Mouse (Mus musculus) forebrain, embryonic 12.5 days (tissue): Measurements from ENCODE around the gene Slc25a11. TPM values are rescaled to one million over a fixed set of nuclear protein-coding genes. Genes with fewer than 3 reads are reported as not detected.

Source experiments
- ATAC-seq: fragments of 200-750 bp; cut with Nextera tagmentation; 2 replicates; pipeline ENCODE4 v1.8.0; 2017; ENCODE audit warnings: moderate TSS enrichment; ENCODE audit not compliant: low FRiP score
- H3K27ac ChIP-seq: fragments of 300-500 bp; sonication (generic); 2 replicates; pipeline ENCODE4 v1.5.1; 2016; ENCODE audit warnings: mild to moderate bottlenecking
- H3K27me3 ChIP-seq: fragments of 300-500 bp; sonication (generic); 2 replicates; pipeline ENCODE4 v1.6.1; 2016; ENCODE audit warnings: mild to moderate bottlenecking
- H3K36me3 ChIP-seq: fragments of 300-500 bp; sonication (generic); replicated peaks from 2 replicates; pipeline ENCODE4 v1.6.1; 2016; ENCODE audit warnings: mild to moderate bottlenecking
- H3K4me1 ChIP-seq: fragments of 300-500 bp; sonication (generic); 2 replicates; pipeline ENCODE4 v1.6.1; 2016
- H3K4me2 ChIP-seq: fragments of 300-500 bp; sonication (generic); 2 replicates; pipeline ENCODE4 v1.6.1; 2016; ENCODE audit warnings: mild to moderate bottlenecking, moderate library complexity
- H3K4me3 ChIP-seq: fragments of 300-500 bp; sonication (generic); replicated peaks from 2 replicates; pipeline ENCODE4 v1.5.1; 2016; ENCODE audit warnings: mild to moderate bottlenecking
- H3K9ac ChIP-seq: fragments of 300-500 bp; sonication (generic); 2 replicates; pipeline ENCODE4 v1.6.1; 2016; ENCODE audit warnings: mild to moderate bottlenecking
- H3K9me3 ChIP-seq: fragments of 300-500 bp; sonication (generic); 2 replicates; pipeline ENCODE4 v1.6.1; 2016
- WGBS: fragments of 180-500 bp; shearing (Covaris S2); methylation state at CpG from one replicate; pipeline ENCODE4 v1.1.7; 2016; 5-methylcytosine and 5-hydroxymethylcytosine counted together
- polyA plus RNA-seq: library from polyadenylated mRNA; unstranded; fragments of >200 nt; fragmentation: Nextera tagmentation; extraction: Ambion mirVana; gene quantifications from 2 replicates; pipeline ENCODE4 v1.2.1, GENCODE M21; 2016

Slc25a11 gene
- polyA plus RNA-seq, 1 experiment from 2014 or later = 141 TPM

- peaks cover 47% of the 10 kb centered on the region for H3K36me3 ChIP-seq
- no peak for ATAC-seq
These were observed 17.5 kb upstream of the Slc25a11 start for GRCm38 (mm10) chr11:70664741-70665140.

GRCm38 (mm10) chr11:70663957-70664356 lies 16.7 kb upstream of the Slc25a11 start:
- Histone ChIP-seq H3K4me2 (no peak overlapping the region), H3K9ac (no peak overlapping the region), H3K27me3 (no peaks in the 10 kb centered on the region), H3K36me3 (peaks cover 47% of the 10 kb centered on the region), H3K9me3 (no peaks in the 10 kb centered on the region), H3K4me1 (peaks cover 13% of the 10 kb centered on the region), H3K27ac (no peak overlapping the region), H3K4me3 (no peak overlapping the region)
- ATAC-seq = no peak
- 95% methylated on average over 6 of the region's 6 CpGs for WGBS

More at GRCm38 (mm10) chr11:70664741-70665140, 17.5 kb upstream of the Slc25a11 start:
- Histone ChIP-seq H3K4me2 (no peak overlapping the region), H3K9ac (no peak overlapping the region), H3K4me3 (no peak overlapping the region), H3K27me3 (no peaks in the 10 kb centered on the region), H3K9me3 (no peaks in the 10 kb centered on the region), H3K27ac (no peak overlapping the region), H3K4me1 (peaks cover 13% of the 10 kb centered on the region)
- WGBS = 92% methylated on average over 9 of the region's 9 CpGs

GRCm38 (mm10) chr11:70663101-70663500 lies 15.8 kb upstream of the Slc25a11 start:
- Histone ChIP-seq H3K36me3 (peaks cover 47% of the 10 kb centered on the region), H3K4me1 (peaks cover 10% of the 10 kb centered on the region), H3K9me3 (no peaks in the 10 kb centered on the region), H3K4me2 (no peak overlapping the region), H3K9ac (no peak overlapping the region), H3K4me3 (no peak overlapping the region), H3K27me3 (no peaks in the 10 kb centered on the region), H3K27ac (no peak overlapping the region)
- WGBS = 88% methylated on average over 8 of the region's 8 CpGs
- no peak for ATAC-seq

- Histone ChIP-seq H3K9ac (no peak overlapping the region), H3K4me3 (no peak overlapping the region), H3K36me3 (peaks cover 40% of the 10 kb centered on the region), H3K4me2 (no peak overlapping the region), H3K27ac (no peak overlapping the region), H3K4me1 (peaks cover 15% of the 10 kb centered on the region), H3K9me3 (no peaks in the 10 kb centered on the region), H3K27me3 (peaks cover 3% of the 10 kb centered on the region; the same call in 1 of the 2 replicates)
- no peak for ATAC-seq
- WGBS = 87% methylated on average over 8 of the region's 8 CpGs
These were observed 13.3 kb upstream of the Slc25a11 start for GRCm38 (mm10) chr11:70660571-70660970.

- Histone ChIP-seq H3K9ac (no peak overlapping the region), H3K9me3 (no peaks in the 10 kb centered on the region), H3K4me3 (no peak overlapping the region), H3K4me2 (no peak overlapping the region), H3K36me3 (peaks cover 25% of the 10 kb centered on the region), H3K4me1 (peaks cover 19% of the 10 kb centered on the region), H3K27me3 (peaks cover 3% of the 10 kb centered on the region; the same call in 1 of the 2 replicates), H3K27ac (no peak overlapping the region)
- 75% methylated on average over 8 of the region's 8 CpGs for WGBS
- no peak for ATAC-seq
These were observed 11.7 kb upstream of the Slc25a11 start for GRCm38 (mm10) chr11:70658942-70659341.

- Histone ChIP-seq H3K36me3 (peaks cover 21% of the 10 kb centered on the region), H3K27ac (no peak overlapping the region), H3K4me2 (no peak overlapping the region), H3K4me1 (peaks cover 19% of the 10 kb centered on the region), H3K27me3 (peaks cover 3% of the 10 kb centered on the region; the same call in 1 of the 2 replicates), H3K9me3 (no peaks in the 10 kb centered on the region), H3K9ac (no peak overlapping the region), H3K4me3 (no peak overlapping the region)
- ATAC-seq = no peak
- WGBS = 84% methylated on average over 5 of the region's 5 CpGs
These were observed 11.2 kb upstream of the Slc25a11 start for GRCm38 (mm10) chr11:70658521-70658920.

- no peak overlapping the region for H3K4me3 ChIP-seq
These were observed 10.7 kb upstream of the Slc25a11 start for GRCm38 (mm10) chr11:70657991-70658390.

GRCm38 (mm10) chr11:70657573-70657972 lies 10.3 kb upstream of the Slc25a11 start:
- Histone ChIP-seq H3K27ac (no peak overlapping the region), H3K9me3 (no peaks in the 10 kb centered on the region), H3K4me3 (no peak overlapping the region), H3K27me3 (peaks cover 3% of the 10 kb centered on the region; the same call in 1 of the 2 replicates), H3K4me1 (peaks cover 26% of the 10 kb centered on the region), H3K4me2 (no peak overlapping the region), H3K36me3 (peaks cover 13% of the 10 kb centered on the region), H3K9ac (no peak overlapping the region)
- no peak for ATAC-seq
- WGBS = 64% methylated on average over 6 of the region's 6 CpGs

More at GRCm38 (mm10) chr11:70657991-70658390, 10.7 kb upstream of the Slc25a11 start:
- 59% methylated on average over 9 of the region's 9 CpGs for WGBS
- H3K4me2 ChIP-seq = no peak overlapping the region
- H3K4me1 ChIP-seq = peaks cover 22% of the 10 kb centered on the region
- peaks cover 15% of the 10 kb centered on the region for H3K36me3 ChIP-seq
- H3K9me3 ChIP-seq = no peaks in the 10 kb centered on the region
- no peak overlapping the region for H3K27ac ChIP-seq
- peaks cover 3% of the 10 kb centered on the region; the same call in 1 of the 2 replicates for H3K27me3 ChIP-seq
- H3K9ac ChIP-seq = no peak overlapping the region
- no peak for ATAC-seq

- H3K4me2 ChIP-seq = peak within 1 kb of the TSS; percentile 96
- H3K27ac ChIP-seq = peak within 1 kb of the TSS; percentile 98
- ATAC-seq = no peak
- peak within 1 kb of the TSS; percentile 98 for H3K4me3 ChIP-seq
- peaks cover 32% of the 10 kb centered on the region for H3K4me1 ChIP-seq
- no peaks in the 10 kb centered on the region for H3K9me3 ChIP-seq
- H3K9ac ChIP-seq = peak within 1 kb of the TSS; percentile 97
- peaks cover 13% of the 10 kb centered on the region for H3K36me3 ChIP-seq
- peaks cover 3% of the 10 kb centered on the region; the same call in 1 of the 2 replicates for H3K27me3 ChIP-seq
- WGBS = 9% methylated on average over 3 of the region's 3 CpGs
These were observed 9.7 kb upstream of the Slc25a11 start, which contains the start of gene Eno3 for GRCm38 (mm10) chr11:70656964-70657363. TSS of gene Eno3 (plus strand) at chr11:70657202.

- H3K27me3 ChIP-seq = peaks cover 3% of the 10 kb centered on the region; the same call in 1 of the 2 replicates
- peak overlapping the region; percentile 97 for H3K9ac ChIP-seq
- H3K4me3 ChIP-seq = peak overlapping the region; percentile 98
- H3K4me2 ChIP-seq = peak overlapping the region; percentile 96
- WGBS = 4% methylated on average over 16 of the region's 16 CpGs
- peak overlapping the region; percentile 98 for H3K27ac ChIP-seq
- H3K36me3 ChIP-seq = peaks cover 12% of the 10 kb centered on the region
- no peaks in the 10 kb centered on the region for H3K9me3 ChIP-seq
- peaks cover 34% of the 10 kb centered on the region for H3K4me1 ChIP-seq
- ATAC-seq = no peak
These were observed 9.2 kb upstream of the Slc25a11 start for GRCm38 (mm10) chr11:70656456-70656927.

- no peaks in the 10 kb centered on the region for H3K9me3 ChIP-seq
- peak overlapping the region; percentile 98 for H3K27ac ChIP-seq
- peaks cover 3% of the 10 kb centered on the region; the same call in 1 of the 2 replicates for H3K27me3 ChIP-seq
- H3K4me2 ChIP-seq = peak overlapping the region; percentile 96
- ATAC-seq = no peak
- peak overlapping the region; percentile 97 for H3K9ac ChIP-seq
- WGBS = under 1% methylated on average over 61 of the region's 61 CpGs
- peak overlapping the region; percentile 98 for H3K4me3 ChIP-seq
- peaks cover 38% of the 10 kb centered on the region for H3K4me1 ChIP-seq
- peaks cover 18% of the 10 kb centered on the region for H3K36me3 ChIP-seq
These were observed 8.5 kb upstream of the Slc25a11 start for GRCm38 (mm10) chr11:70655571-70656455.

GRCm38 (mm10) chr11:70654923-70655570 lies 7.8 kb upstream of the Slc25a11 start:
- Histone ChIP-seq H3K4me2 (peak overlapping the region; percentile 96), H3K4me3 (peak overlapping the region; percentile 98), H3K27ac (peak overlapping the region; percentile 98), H3K9ac (peak overlapping the region; percentile 97), H3K36me3 (peaks cover 25% of the 10 kb centered on the region), H3K4me1 (peaks cover 43% of the 10 kb centered on the region), H3K27me3 (peaks cover 3% of the 10 kb centered on the region; the same call in 1 of the 2 replicates), H3K9me3 (no peaks in the 10 kb centered on the region)
- under 1% methylated on average over 48 of the region's 48 CpGs for WGBS
- peak; percentile 66 for ATAC-seq
